Mouse (Mus musculus): ENCODE measurements around the gene Hnrnph3.

GRCm38 (mm10) chr10:63024580-63024910 lies 528 bp upstream of the Hnrnph3 start:
- no peak for TF ChIP-seq ZNF384 (IDR thresholded peaks at IDR 0.05; ENCODE audit: low read depth, low read length)
- TF ChIP-seq BHLHE40 (IDR thresholded peaks at IDR 0.05; ENCODE audit: low read depth, low read length) = no peak
- TF ChIP-seq CTCF (conservative IDR thresholded peaks at IDR 0.05 in 1 of 2, IDR thresholded peaks at IDR 0.05 in 1 of 2; ENCODE audit: low read depth in 2 of 2, low read length in 2 of 2) = no peak
- no peak for TF ChIP-seq CHD2 (IDR thresholded peaks at IDR 0.05; ENCODE audit: low read length)
- TF ChIP-seq POLR2A (IDR thresholded peaks at IDR 0.05; ENCODE audit: low read depth, low read length) = no peak
- TF ChIP-seq ELF1 (IDR thresholded peaks at IDR 0.05; ENCODE audit: low read depth, low read length) = no peak
- no peak for TF ChIP-seq SMC3 (IDR thresholded peaks at IDR 0.05; ENCODE audit: low read depth, low read length)
- no peak for TF ChIP-seq UBTF (IDR thresholded peaks at IDR 0.05; ENCODE audit: low read depth, low read length)
- no peak for TF ChIP-seq EP300 (IDR thresholded peaks at IDR 0.05; ENCODE audit: low read length)
- no peak for TF ChIP-seq POLR2AphosphoS2 (IDR thresholded peaks at IDR 0.05; ENCODE audit: low read depth, low read length)

All from CH12.LX (cell line).